Mouse (Mus musculus): ENCODE measurements around the gene Odf3l2.

DNA sequence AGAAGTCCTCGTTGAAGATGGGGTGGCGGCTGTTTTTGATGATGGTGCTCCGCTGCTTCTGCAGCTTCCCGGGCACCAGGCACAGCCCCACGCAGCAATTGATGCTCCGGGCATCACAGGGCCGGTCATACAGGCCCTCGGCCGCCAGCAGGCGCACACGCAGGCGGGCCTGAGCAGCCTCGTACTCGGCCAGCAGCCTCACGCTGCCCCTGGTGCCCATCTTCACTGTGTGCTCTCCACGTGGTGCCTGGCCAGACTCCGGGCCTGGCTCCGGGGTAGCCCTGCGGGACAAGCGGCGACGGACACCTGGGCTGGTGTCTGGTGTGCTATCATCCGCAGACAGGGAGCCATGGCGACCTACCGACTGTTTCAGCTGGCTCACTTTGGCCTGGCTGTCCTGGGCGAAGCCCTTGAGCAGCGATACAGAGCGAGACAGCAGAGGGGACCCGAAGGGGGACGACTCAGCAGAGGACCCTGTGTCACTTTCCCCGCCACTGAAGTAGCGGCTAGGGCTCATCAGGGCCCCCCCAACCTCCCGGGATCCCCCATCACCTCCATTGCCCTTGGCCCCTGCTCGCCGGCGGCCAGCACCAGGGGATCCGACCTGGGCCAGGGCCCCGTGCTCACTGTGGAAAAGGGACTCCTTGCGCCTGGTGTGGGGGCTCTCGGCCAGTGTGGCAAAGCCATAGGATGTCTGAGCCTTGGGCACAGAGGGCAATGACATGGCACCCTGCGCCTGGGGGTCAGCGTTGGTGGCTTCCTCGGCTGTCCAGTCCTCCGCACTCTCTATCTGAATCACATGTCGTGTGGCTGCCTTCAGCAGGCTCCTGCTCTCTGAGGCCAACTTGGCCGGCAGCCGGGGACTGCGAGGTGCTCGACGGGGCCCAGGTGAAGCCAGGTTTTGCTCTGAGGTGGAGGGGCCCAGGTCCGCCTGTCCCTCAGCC lies 33.1 kb downstream of the Odf3l2 start:
- TF ChIP-seq CTCF (IDR thresholded peaks at IDR 0.05; ENCODE audit: low read depth) = peak; percentile 67
- TF ChIP-seq EP300 (optimal IDR thresholded peaks at IDR 0.05) = no peak
